Mouse (Mus musculus): ENCODE measurements around the gene Raph1. TPM values are rescaled to one million over a fixed set of nuclear protein-coding genes. Genes with fewer than 3 reads are reported as not detected.

The Raph1 gene
- 4.7 TPM for polyA plus RNA-seq (2017; shearing (Covaris generic))

DNA sequence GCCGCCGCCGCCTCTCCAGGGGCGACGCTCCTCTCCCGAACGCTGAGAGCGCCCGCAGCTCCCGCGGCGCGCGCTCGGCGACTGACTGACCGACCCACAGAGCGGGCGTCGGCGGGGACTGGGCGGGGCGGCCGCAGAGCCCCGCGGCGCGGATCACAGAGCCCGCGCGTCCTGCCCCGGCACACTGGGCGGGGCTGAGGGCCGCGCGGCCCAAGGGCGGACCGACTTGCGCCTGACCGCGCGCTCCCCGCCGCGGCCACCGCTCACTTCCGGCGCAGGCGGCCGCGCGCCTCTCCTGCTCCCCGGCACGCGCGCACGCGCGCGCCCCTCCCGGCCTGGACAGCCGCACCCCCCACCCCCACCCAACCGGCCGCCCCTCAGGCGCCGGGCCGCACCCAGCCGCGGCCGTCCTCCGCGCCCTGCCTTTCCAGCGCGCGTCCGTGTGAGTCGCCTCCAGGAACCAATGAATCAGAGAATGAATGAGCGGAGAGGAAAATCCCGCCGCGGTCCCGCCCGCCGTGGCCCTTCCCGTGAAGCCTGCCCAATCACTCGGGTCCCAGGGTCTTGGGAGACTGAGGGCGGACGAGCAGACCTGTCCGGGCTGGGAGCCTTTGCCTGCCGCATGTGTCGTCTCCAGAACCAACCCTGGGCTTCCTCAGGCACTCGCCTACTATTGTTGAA lies at the start of gene Raph1:
Gene Raph1 (minus strand): TSS at position 474 of the 681 bp plus-strand sequence.

Other genes with a start within 250 kb of the Raph1 start
- 8.6 TPM for gene Cyp20a1, start 223.8 kb downstream of the Raph1 start, polyA plus RNA-seq (2017; shearing (Covaris generic))
- gene Abi2, start 157.5 kb downstream of the Raph1 start, polyA plus RNA-seq (2017; shearing (Covaris generic)), result 18.9 TPM
- 521 TPM for gene Cd28, start 149.7 kb upstream of the Raph1 start, polyA plus RNA-seq (2017; shearing (Covaris generic))